Mouse (Mus musculus): Measurements from ENCODE around the gene Sytl5.

Sytl5 gene

DNA sequence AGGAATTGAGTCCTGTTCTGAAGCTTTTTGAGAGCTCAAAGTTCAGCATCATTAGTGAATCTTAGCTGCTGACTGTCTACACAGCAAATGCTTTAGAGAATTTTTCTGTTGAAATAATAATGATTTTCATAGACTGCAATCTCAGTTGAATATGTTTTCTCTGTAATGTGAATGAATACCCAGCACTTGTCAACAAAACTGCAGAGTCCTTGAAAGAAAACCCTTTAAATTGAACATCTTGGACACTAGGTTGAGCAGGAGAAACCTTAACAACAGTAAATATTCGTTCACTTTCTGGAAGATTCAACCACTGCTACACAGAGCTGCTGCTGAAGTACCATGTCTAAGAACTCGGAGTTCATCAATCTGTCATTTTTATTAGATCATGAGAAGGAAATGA lies at the start of gene Sytl5:
TSS of gene Sytl5 (plus strand) at position 301 of the 400 bp plus-strand sequence.
- DNase-seq (ENCODE audit: low read depth, low spot score): no peak

- DNase-seq (ENCODE audit: low read depth, low spot score): no peak
These were observed 38.8 kb upstream of the Sytl5 start, which contains the start of gene Hypm for GRCm38 (mm10) chrX:9846628-9847027. Hypm (plus strand) TSS chrX:9846928.

DNA sequence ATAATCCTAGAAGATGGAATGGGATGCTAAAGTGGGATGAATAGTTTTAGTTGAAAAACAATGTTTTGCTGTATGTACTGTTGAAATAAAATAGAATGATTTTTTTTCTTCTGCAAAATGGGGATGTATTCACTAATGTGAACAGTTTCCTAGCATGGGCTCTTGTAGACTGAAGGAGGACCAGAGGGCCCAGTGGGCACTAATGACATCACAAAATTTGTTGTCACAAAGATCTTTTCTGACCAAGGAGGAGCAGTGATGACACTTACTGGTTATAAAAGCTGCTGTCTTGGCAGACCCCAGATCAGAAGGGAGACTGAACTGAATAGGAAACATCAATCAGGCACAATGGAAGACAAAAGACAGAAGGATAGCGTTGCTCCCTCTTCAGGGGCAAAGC lies 36.0 kb upstream of the Sytl5 start, which contains the start of gene H2al3:
TSS of gene H2al3 (plus strand) at position 301 of the 400 bp plus-strand sequence.
- no peak for DNase-seq (ENCODE audit: low read depth, low spot score)

- DNase-seq (ENCODE audit: low read depth, low spot score): no peak
These were observed 23.6 kb upstream of the Sytl5 start for GRCm38 (mm10) chrX:9861859-9862258.

DNA sequence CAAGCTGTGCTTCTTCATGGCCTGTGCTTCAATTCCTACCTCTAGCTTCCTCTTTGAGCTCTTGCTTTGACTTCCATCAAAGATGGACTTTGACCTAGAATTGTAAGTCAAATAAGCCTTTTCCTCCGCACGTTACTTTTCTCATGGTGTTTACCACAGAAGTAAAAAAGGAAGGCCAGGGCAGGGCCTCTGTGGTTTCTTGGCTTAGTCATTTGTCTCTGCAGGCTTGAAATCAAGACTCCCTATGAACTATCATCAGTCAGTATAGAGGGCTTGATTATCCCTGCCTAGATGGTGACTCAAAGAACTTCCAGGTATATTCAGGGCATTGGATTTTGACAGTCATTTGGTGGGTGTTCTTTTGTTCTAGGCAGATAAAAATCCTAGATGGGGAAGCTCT lies 9.9 kb upstream of the Sytl5 start:
- DNase-seq (ENCODE audit: low read depth, low spot score): no peak

- DNase-seq (ENCODE audit: low read depth, low spot score): no peak
These were observed 24.1 kb downstream of the Sytl5 start for GRCm38 (mm10) chrX:9909572-9909971.

DNA sequence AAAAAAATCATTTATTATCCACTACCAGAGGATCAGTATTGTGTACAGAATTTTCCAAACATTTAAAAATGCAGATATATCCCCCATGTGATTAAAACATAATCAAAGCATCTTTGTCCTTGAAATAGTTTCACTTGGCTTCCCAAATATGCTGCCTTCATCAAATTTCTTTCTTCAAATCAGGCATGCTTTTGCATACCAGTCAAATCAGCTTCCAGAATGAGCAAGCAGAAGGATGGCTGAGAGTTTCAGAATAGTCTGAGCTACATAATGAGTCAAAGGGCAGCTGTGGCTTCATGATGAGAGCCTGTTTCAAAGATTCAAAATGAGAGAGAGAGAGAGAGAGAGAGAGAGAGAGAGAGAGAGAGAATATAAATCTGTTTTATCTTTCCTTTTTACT lies 48.4 kb downstream of the Sytl5 start:
- no peak for DNase-seq (ENCODE audit: low read depth, low spot score)

- DNase-seq (ENCODE audit: low read depth, low spot score): no peak
These were observed 98.8 kb downstream of the Sytl5 start for GRCm38 (mm10) chrX:9984094-9984669.

- DNase-seq (ENCODE audit: low read depth, low spot score): no peak
These were observed 115.3 kb downstream of the Sytl5 start for GRCm38 (mm10) chrX:10000718-10001117.

GRCm38 (mm10) chrX:10005946-10006345 lies 120.5 kb downstream of the Sytl5 start:
- no peak for DNase-seq (ENCODE audit: low read depth, low spot score)

- no peak for DNase-seq (ENCODE audit: low read depth, low spot score)
These were observed 122.4 kb downstream of the Sytl5 start for GRCm38 (mm10) chrX:10007675-10008270.

DNA sequence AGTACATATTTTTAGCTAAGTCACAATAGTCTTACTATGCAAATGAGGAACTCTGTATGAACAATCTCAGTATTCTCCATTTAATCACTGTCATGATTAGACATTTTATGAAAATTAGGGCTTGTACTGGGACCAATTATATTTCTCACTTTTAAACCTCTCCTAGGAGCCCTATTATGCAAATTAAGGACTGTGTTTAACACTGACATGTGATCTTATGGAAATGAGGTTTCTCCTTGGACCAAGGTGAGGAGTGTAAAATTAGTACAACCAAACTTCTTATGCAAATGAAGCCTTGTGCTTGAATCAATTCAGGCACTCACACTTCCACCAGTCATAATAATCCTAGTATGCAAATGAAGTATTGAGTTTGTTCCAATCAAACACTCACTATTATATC lies 124.8 kb downstream of the Sytl5 start:
- DNase-seq (ENCODE audit: low read depth, low spot score): no peak

- no peak for DNase-seq (ENCODE audit: low read depth, low spot score)
These were observed 149.2 kb downstream of the Sytl5 start for GRCm38 (mm10) chrX:10034666-10035065.

All from embryo, embryonic 11.5 days (tissue).